Mouse (Mus musculus) lung, postnatal 0 days (tissue): ENCODE measurements around the gene Kcnn4.

Experiments
- CTCF ChIP-seq: IDR thresholded peaks from 2 replicates; pipeline ENCODE4 v1.5.1; 2016; ENCODE audit warnings: antibody characterized with exemption, mild to moderate bottlenecking
- EP300 ChIP-seq: IDR thresholded peaks from 2 replicates; pipeline ENCODE4 v1.6.1; 2016; ENCODE audit warnings: antibody characterized with exemption, mild to moderate bottlenecking, control low read depth

GRCm38 (mm10) chr7:24325197-24325596 lies 44.9 kb upstream of the Kcnn4 start:
- TF ChIP-seq CTCF (no peak), EP300 (no peak)
